Mouse (Mus musculus): ENCODE data around the gene Fam3b.

The Fam3b gene

DNA sequence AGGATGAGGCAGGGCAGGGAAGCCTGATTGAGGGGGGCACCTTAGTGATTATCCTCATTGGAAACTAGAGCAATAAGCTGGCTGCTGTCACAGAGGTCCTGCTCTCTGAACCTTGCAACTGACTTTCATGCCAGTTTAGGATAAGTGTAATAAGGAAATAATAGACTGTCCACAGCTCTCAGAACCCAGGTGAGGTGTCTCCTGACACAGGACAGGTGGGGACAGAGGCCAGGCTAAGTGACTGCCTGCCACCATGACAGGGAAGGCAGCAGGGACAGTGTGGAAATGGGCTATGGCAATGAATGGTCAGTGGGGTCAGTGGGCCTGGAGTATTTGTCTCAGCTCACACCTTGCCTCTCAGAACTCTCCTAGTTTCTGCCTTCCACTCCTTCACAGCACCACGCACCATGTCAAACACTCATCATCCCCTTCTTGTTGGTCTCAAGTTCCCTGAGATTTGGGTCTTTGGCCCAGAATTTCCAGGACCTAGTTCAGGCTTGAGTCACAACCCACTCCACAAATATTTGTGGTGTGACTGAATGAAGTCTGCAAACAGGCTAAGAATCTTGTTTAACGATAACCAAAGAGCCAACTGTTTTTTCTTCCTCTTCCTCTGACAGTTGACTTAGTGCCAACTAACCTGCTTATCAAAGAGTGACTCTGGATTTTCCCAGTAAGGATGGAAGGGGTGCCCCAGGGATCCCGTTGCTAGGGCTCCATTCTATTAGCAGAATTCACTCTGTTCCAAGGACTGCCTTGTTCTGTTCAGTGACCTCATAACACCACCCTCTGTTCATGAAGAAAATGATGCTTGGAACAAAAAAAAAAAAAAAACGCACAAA is at the start of gene Fam3b:
Gene Fam3b, minus strand, starts transcription at position 718 of the 842 bp plus-strand sequence.
- ChIA-PET CTCF (interaction anchor here in 3 of 4 experiments (0.7 to 2.6 kb wide), 4 partner anchors 93 to 202 kb away, joined by 3 to 29 read pairs (median 14); no protein-coding TSS in a partner anchor), POLR2A (interaction anchor here in 2 of 4 experiments (0.6 to 0.7 kb wide), 2 partner anchors 192 to 756 kb away, joined by 3 read pairs; no protein-coding TSS in a partner anchor)

DNA sequence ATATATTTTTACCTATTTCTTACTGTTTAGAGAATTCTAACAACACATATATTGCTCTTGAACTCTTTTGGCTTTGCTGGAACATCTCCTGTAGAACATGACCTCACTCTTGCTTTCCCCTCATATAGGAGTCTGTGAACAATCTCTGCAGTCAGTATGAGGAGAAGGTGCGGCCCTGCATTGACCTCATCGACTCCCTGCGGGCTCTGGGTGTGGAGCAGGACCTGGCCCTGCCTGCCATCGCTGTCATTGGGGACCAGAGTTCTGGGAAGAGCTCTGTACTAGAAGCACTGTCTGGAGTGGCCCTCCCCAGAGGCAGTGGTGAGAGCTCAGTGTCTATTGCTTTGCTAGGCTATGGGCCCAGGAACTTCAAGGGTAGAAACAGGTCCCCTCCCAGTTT is 29.7 kb upstream of the Fam3b start:
- ChIA-PET CTCF (no interaction called here), POLR2A (no interaction called here)

DNA sequence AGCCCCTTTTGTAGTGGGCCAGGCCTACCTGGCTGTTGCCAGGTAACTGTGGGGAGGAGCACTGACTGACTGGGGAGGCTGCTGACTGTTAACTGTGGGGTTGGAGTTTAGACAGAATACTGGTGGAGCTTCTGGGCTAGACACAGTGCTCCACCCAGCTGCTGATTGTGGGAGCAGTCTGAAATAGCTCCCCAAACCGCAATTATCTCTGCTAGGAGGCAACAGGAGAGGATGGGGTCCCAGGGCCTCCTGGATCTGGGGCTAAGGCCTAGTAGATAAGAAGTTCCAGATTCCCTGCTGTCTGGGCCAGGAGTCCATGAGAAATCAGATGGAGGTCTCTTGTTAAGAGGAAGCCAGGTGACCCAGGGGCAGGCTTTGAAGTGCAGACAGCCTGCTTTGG is 22.2 kb upstream of the Fam3b start:
- CTCF ChIA-PET = no interaction called here
- POLR2A ChIA-PET = no interaction called here

- ChIA-PET POLR2A (interaction anchor here in 1 of 4 experiments (0.8 kb wide), 1 partner anchor 73 kb away, joined by 4 read pairs; the partner anchor contains the start of gene Mx1), CTCF (interaction anchor here in 2 of 4 experiments (0.6 to 1.0 kb wide), 2 partner anchors 104 to 223 kb away, joined by 3 to 4 read pairs; no protein-coding TSS in a partner anchor)
These were observed 21.3 kb upstream of the Fam3b start for GRCm38 (mm10) chr16:97535808-97536413.

- ChIA-PET POLR2A (no interaction called here), CTCF (interaction anchor here in 2 of 4 experiments (0.5 to 1.0 kb wide), 3 partner anchors 105 to 442 kb away, joined by 3 to 4 read pairs (median 4); no protein-coding TSS in a partner anchor)
These were observed 20.4 kb upstream of the Fam3b start for GRCm38 (mm10) chr16:97534876-97535461.

- CTCF ChIA-PET = interaction anchor here in 1 of 4 experiments (0.5 kb wide), 1 partner anchor 442 kb away, joined by 4 read pairs; no protein-coding TSS in a partner anchor
- POLR2A ChIA-PET = no interaction called here
These were observed 19.8 kb upstream of the Fam3b start for GRCm38 (mm10) chr16:97534448-97534847.

DNA sequence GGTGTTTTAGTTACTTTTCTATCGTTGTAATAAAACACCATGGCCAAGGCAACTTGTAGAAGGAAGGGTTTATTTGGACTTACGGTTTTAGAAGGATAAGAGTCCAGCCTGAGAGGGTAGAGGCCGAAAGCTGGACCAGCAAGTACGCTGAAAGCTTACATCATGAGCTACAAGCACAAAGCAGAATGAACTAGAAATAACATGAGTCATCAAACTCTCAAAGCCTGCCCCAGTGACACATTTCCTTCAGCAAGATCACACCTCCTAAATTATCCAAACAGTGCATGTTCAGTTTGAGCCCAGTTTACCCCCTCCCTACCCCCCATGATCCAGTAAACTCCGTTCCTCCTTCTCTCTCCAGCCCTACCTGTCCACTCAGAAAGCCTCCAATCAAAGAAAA is 19.1 kb upstream of the Fam3b start:
- ChIA-PET CTCF (no interaction called here), POLR2A (no interaction called here)

- POLR2A ChIA-PET = no interaction called here
- CTCF ChIA-PET = no interaction called here
These were observed 18.5 kb upstream of the Fam3b start for GRCm38 (mm10) chr16:97533126-97533525.

- POLR2A ChIA-PET = no interaction called here
- CTCF ChIA-PET = interaction anchor here in 1 of 4 experiments (0.6 kb wide), 1 partner anchor 1380 kb away, joined by 3 read pairs; no protein-coding TSS in a partner anchor
These were observed 14.6 kb upstream of the Fam3b start for GRCm38 (mm10) chr16:97529241-97529640.

- CTCF ChIA-PET = interaction anchor here in 3 of 4 experiments (0.6 to 2.0 kb wide), 6 partner anchors 27 to 230 kb away, joined by 3 to 7 read pairs (median 4); no protein-coding TSS in a partner anchor
- POLR2A ChIA-PET = no interaction called here
These were observed 8.4 kb upstream of the Fam3b start for GRCm38 (mm10) chr16:97523024-97523423.

GRCm38 (mm10) chr16:97521983-97522382 is 7.4 kb upstream of the Fam3b start:
- POLR2A ChIA-PET = no interaction called here
- CTCF ChIA-PET = interaction anchor here in 3 of 4 experiments (0.7 to 2.0 kb wide), 5 partner anchors 209 to 268 kb away, joined by 3 to 7 read pairs (median 5); no protein-coding TSS in a partner anchor

DNA sequence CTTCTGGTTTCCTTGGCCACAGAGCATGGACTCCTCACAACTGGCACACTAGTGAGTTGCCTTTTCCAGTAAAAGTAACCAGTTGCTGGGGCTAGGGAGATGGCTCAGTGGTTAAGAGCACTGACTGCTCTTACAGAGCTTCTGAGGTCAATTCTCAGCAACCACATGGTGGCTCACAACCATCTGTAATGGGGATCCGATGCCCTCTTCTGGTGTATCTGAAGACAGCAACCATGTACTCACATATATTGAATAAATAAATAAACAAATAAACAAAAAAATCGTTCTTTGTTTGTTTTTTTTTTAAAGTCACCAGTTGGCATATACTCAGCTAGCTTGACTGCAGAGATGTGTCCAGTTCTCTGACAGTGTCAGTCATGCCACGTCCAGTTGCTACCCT is 1.7 kb upstream of the Fam3b start:
- POLR2A ChIA-PET = interaction anchor here in 2 of 4 experiments (0.6 to 0.7 kb wide), 2 partner anchors 203 to 1355 kb away, joined by 3 read pairs; no protein-coding TSS in a partner anchor
- CTCF ChIA-PET = interaction anchor here (0.7 to 3.0 kb wide), 15 partner anchors 11 to 620 kb away, joined by 3 to 29 read pairs (median 5); no protein-coding TSS in a partner anchor

DNA sequence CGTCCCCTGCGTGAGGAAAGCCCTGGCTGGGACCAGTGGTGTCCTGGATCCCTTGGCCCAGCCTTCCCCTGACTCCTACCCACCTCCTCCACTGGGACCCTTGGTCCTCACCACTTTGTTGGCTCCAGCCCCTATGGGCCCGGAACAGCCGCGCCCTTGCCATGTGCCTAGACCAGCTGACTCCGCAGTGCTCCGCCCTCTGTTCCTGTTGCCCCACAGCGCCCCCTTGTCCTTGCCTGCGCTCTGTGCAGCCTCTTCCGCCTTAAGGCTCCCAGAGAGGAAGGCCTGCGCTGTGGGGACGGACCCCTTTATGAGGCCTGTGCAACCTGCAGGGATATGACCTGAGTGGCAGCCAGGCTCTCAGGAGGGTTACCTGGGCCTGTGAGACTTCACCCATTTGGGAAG is 2.3 kb downstream of the Fam3b start:
- ChIA-PET POLR2A (interaction anchor here in 1 of 4 experiments (0.8 kb wide), 1 partner anchor 200 kb away, joined by 3 read pairs; no protein-coding TSS in a partner anchor), CTCF (interaction anchor here in 2 of 4 experiments (0.6 to 1.7 kb wide), 4 partner anchors 9 to 199 kb away, joined by 3 to 7 read pairs (median 3); no protein-coding TSS in a partner anchor)

DNA sequence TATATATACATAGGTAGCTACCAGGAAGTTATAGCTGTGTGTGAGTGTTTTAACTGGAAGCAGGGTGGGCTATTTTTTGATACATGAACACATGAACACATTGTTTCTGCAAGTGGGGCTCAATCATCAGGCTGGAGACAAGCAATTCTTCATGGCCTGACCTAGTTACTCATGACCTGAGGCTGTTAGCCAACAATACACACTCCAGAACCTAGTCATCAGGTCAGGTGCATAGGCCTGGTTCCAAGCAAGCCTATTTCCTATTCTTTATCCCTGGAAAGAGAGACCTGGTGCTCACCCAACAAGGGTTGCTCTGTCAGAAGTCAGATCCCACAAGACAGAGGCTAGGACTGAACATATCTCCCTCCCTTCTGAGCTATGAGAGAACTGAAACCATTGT is 3.1 kb downstream of the Fam3b start:
- POLR2A ChIA-PET = interaction anchor here in 1 of 4 experiments (1.1 kb wide), 1 partner anchor 69 kb away, joined by 3 read pairs; no protein-coding TSS in a partner anchor
- CTCF ChIA-PET = interaction anchor here in 1 of 4 experiments (0.6 to 1.7 kb wide), 2 partner anchors 62 to 199 kb away, joined by 3 to 7 read pairs; no protein-coding TSS in a partner anchor

- ChIA-PET CTCF (interaction anchor here in 1 of 4 experiments (0.6 kb wide), 1 partner anchor 61 kb away, joined by 3 read pairs; no protein-coding TSS in a partner anchor), POLR2A (interaction anchor here in 1 of 4 experiments (1.1 kb wide), 1 partner anchor 70 kb away, joined by 3 read pairs; no protein-coding TSS in a partner anchor)
These were observed 3.8 kb downstream of the Fam3b start for GRCm38 (mm10) chr16:97510849-97511248.

GRCm38 (mm10) chr16:97507783-97508182 is 6.8 kb downstream of the Fam3b start:
- ChIA-PET CTCF (interaction anchor here in 1 of 4 experiments (1.3 kb wide), 1 partner anchor 195 kb away, joined by 6 read pairs; no protein-coding TSS in a partner anchor), POLR2A (interaction anchor here in 1 of 4 experiments (0.8 kb wide), 1 partner anchor 9 kb away, joined by 3 read pairs; no protein-coding TSS in a partner anchor)

GRCm38 (mm10) chr16:97504793-97505192 is 9.8 kb downstream of the Fam3b start:
- ChIA-PET CTCF (interaction anchor here in 3 of 4 experiments (1.3 to 2.0 kb wide), 3 partner anchors 191 to 192 kb away, joined by 3 to 5 read pairs (median 4); no protein-coding TSS in a partner anchor), POLR2A (interaction anchor here in 1 of 4 experiments (1.2 kb wide), 1 partner anchor 56 kb away, joined by 3 read pairs; no protein-coding TSS in a partner anchor)

DNA sequence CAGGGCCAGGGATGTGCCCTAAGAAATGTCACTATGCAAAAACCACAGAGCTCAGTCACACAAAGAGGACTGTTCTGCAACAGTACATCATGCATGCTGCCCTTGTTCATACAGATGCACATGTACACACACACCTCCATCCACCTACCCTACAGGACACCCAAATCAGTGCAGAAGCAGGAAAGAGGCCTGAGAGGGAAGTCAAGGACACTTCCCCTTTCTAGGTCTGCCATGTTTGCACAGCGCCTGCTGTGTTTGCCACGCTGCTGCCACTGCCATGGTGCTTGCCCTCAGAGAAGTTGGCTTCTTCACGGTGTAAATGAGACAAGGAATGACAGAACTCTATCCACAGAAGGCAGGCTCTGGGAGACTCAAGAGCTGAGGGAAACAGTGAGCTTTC is 10.8 kb downstream of the Fam3b start:
- POLR2A ChIA-PET = no interaction called here
- CTCF ChIA-PET = interaction anchor here in 2 of 4 experiments (0.8 to 2.0 kb wide), 2 partner anchors 191 kb away, joined by 3 to 5 read pairs; no protein-coding TSS in a partner anchor
